Mouse (Mus musculus): Measurements from ENCODE around the gene 1700009N14Rik.

The 1700009N14Rik gene

DNA sequence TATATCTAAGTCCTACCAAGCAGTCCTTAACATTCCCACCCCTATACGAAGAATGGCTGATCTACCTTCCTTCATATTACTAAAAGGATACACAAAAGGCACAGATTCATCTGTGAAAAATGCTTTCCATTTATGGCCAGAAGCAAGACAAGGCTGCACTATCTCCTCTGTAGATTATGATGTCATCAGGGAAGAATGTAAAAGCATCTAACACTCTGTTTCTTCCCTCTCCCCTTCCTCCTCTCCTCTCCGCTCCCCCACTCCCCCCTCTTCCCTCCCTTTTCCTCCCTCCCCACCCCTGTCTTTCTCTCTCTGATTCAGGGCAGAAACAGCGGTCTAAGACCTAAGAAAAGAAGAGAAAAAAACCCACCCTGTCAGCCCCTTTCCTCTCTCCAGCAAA, at the start of gene 1700009N14Rik:
TSS of gene 1700009N14Rik (plus strand) at position 227 of the 400 bp plus-strand sequence.
- no peak for DNase-seq

DNA sequence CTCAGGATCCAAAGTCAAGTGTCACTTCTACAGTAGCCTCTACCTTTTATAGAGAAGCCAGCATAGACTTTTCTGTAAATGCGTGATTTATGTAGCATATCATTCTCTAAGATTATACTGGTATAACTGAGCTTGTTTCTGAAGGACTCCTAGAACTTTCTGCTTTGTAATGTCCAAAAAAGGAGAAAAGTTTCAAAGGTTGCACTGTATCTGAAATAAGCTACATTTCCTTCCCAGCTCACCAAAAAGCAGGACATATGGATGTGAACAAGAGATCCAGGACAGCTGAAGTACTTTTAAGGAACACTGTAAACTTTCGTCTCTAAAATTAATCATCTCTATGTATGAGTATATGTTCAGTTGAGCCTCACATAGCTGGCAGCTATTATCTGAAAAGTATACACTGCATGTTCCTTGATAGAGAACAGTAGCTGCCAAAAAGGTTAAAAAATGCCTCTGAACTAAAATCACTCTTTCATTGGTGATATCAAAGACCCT, 12.2 kb upstream of the 1700009N14Rik start:
- DNase-seq = no peak

DNA sequence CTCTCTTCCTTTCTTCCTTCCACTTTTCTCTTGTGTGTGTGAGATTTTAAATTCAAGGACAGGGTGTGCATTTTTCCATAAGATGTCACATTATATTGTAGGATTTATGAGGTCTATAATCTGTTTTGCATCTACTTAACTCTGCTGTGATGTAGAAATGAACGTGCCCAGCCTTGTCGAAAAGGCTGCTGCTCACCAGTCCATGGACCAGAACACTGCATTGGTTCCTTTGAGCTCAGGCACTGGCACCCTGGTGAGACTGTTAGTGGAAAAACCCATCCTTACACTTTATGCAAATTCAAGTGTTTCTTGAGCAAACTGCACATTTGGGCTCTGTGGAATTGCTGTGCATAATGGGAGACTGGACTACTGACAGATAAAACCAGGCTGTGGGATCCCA, 24.2 kb downstream of the 1700009N14Rik start:
- no peak for DNase-seq

DNA sequence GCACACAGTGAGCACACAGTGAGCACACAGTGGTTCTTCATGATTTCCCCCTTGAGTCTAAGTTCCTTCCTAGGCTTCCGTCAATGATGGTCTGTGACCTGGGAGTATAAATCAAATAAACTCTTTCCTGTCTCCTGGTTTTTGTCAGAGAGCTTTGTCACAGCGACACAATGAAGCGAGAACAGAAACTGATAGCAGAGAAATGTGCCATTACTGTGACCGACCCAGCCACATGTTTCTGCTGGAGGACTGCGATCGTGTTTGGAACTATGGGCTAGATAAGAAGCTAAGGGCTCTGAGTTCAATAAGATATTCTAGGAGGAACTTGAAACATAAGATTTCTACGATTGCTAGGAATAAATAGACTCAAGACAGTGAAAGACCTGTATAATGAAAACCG, 36.3 kb downstream of the 1700009N14Rik start:
- DNase-seq = no peak

DNA sequence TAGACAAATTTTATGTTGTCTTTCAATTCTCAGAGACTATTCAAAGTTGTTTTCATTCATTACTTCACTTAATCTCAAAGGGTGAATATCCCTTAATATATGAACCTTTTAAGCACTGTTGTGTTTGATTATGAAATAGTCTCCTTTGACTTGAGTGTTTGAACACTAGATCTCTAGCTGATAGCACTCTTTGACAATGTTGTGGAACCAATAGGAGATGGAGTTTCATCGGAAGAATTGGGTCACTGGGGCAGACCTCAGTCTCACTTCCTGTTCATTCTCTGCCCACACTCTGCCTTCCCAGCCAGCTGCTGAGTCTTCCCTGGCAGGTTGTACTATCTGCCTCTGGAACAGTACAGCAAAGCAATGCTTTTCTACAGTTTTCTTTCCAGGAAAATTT, 43.5 kb downstream of the 1700009N14Rik start:
- no peak for DNase-seq

DNA sequence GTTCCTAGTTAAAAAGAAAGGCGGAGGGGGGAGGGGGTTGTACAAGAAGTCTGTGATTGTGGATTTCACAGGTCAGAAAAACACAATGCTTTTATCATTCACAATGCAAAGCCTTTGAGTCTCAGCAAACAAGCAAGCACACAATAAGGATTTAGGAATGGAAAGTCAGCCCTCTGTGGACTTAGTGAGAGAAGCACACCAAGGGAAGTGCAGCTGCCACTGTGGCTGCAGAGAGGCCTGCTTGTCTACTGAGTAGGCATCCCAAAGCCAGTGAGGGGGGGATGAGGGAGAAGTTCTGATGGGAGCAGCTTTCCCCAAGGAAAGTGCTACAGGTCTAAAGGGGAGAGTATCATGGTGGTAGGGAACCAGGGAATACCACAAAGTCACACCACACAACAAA, 45.8 kb downstream of the 1700009N14Rik start:
- no peak for DNase-seq

Data from cerebellum, adult 9-11 months (tissue).